Mouse (Mus musculus): ENCODE measurements at regions not wholly inside any gene's neighbourhood (a gene's known extent, or its start where the extent isn't known, plus 50 kb on each side); places are given as distances from the start of the nearest gene placed in this dataset.

DNA sequence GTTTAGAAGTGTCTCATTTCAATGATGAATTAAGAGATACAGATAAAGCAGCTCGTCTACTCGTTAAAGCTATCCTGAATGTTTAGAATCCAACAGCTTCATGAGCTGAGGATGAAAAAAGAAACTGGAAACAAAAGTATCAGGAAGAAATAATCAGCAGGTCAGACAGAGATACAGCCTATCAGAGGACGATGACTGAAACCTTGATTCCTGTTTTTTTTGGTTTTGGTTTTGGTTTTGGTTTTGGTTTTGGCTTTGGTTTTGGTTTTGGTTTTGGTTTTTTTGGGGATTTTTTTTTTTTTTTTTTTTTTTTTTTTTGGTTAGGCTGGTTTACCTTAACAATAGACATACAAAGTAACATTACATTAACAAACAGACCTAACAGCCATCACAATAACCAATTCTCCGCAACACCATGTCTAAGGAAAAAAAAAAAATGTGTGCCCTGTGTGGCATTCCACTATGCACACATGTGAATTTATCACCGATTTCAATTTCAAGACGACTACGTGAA is 66.9 kb upstream of the Pdha2 start:
- no peak for DNase-seq

DNA sequence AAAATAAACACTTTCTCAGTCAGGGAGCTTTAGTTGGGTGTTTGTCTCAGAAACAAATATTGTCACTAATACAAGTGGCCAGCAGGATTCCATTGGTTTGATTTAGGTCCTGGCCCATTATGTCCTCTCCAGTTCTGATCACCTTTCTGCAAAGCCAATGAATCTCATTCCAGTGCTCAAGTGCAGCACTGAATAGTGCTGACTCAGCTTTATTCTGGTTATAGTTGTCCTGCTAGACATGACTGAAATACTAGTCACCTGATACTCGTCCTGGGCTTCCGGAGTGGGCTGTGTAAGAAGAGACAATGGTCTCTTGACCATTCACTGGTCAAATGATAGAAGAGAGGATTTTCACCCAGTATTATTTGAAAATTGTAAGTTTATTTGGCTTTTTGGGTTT is 81.6 kb upstream of the Pdha2 start:
- no peak for DNase-seq

DNA sequence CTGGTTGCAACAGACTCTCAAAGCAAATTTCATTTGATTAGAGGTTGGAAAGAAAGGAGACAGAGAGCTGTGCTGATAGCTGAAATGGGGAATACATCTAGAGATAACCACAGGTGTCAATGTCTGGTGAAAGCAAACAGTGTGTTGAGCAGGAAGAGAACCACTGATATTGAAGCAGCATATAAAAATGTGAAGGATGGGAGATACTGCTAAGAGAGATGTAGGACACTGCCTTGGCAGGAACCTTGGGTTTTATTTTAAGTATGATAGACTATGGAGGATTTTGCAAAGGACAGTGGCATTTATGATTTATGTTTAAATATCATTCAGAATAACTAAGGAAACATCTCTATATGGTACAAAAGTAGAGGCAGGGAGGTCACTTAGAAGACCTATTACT is 84.7 kb upstream of the Pdha2 start:
- no peak for DNase-seq

DNA sequence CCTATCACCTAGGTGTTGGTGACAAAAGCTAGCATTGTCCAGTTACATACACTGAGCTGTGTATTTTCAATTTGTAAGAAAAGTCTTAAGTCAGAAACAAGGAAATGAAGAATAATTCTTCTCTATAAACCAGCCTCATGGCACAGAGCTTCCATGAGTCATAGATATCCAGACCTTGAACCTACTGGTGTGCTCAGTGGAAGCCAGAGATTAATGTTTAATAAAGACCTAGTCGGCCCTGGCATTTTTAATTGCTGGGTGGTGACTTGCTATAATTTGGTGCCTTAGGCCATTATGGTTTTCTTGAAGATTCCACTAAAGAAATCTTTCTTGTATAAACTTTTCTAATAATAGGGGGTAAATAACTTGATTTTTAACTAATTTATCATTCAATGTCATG is 87.6 kb upstream of the Pdha2 start:
- DNase-seq: no peak

DNA sequence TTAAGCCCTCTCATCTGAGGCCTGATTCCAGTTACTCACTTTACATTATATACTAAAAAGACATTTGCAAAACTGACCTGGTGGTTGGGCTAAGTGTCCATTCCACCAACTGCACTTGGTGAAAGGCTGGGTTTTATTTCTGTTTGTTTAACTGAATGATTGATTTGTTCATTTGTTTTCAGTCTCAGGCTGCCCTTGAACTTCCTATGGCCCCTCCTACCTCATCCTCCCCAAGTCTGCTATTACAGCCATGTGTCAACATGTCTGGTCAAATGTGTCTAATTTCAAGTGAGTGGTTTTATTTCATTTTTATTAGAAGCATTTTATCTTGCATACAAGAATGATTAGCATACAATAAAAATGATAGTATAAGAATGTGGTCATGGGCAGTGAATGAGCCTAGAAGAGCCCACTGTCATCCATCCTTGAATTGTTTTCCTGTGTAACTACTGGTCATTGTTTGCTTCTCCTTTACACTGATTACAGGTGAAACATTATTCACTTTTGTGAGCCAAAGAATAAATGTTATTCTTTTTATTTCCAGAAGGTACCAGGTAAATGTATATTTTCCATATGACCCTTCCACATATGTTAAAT is 121.5 kb upstream of the Pdha2 start:
- DNase-seq: no peak

DNA sequence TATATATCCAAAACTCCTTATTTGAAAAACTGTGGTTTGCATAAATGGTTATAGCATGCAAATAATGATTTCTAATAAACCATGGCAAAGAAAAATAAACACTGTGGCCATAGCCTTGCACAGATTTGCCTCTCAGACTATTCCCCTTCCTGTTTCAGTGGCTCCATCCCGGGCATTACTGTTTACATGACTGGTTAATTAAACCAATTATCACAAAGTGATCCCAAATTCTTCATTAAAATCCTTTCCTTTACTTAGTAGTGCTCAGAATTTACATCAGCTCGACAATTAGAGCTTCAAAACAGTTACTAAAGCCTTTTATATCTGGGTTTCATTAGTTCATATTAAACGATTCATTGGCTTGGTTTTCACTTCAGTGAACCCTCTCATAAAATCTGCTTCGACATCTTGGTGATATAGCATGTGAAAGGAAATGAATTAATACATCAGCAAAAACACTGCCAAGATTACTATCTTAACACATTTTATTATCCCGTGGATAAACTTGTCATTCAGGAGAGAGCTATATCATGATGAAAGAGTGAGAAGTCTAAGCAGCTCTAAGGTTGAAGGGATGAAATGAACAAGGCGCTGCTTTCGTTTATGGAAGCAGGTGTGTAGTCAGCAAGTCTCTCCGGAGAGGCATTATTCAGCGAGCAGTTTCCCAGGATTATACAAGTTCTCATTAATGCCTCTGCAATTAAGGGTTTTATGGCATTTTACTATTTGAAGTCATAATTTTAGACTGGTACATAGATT is 126.2 kb upstream of the Pdha2 start:
- DNase-seq: peak; percentile 86

DNA sequence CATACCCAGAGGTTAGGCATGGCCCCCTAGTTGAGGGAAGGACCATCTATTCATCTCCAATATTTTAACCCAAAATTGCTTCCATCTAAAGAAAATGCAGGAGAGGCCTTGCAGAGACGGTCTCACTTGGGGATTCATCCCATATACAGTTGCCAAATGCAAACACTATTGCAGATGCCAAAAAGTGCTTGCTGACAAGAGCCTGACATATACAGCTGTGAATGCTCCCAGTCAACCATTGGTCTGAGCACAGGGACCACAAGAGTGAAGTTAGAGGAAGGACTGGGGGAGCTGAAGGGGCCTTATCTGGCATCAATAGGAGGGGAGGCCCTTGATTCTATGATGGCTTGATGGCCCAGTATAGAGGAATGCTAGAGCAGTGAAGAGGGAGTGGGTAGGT is 111.1 kb upstream of the Unc5c start:
- DNase-seq: no peak

DNA sequence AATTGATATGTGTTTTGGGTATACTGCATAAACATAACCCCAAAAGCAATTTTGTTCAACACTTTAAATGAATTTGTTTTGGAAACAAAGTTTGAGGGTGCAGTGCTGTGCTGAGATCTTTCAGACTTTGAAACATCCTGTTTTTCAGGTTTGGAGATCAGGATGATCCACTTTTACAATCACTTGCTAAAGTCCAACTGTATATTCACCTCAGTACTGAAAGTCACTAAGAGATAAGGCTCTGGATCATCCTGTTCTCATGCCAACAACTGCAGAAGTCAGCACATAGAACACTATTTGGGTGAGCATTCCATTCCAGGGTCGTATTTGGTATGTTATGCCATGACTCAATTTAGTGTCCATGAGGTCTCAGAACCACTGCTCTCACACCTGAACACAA is 72.0 kb upstream of the Unc5c start:
- no peak for DNase-seq

DNA sequence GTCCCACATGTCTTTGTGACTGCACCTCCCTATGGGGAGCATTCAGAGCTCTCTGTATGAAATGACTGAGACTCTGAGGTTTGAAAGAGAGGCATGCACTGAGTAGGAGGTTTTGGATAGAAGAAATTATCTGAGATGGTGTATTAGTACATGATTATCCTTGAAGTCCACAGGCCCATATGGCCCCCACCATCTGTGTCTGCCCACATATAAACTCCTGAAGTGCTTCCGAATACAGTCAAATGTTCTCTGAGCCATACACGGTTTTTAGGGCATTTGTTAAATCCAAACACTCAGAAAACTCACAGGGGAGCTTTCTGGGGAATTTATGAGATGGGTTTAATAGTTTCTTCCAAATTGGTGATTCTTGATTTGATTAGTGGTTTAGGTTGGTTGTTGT is 66.8 kb upstream of the Unc5c start:
- no peak for DNase-seq
